Mouse (Mus musculus): ENCODE data around the gene Rnf215. TPM values are rescaled to one million over a fixed set of nuclear protein-coding genes. Genes with fewer than 3 reads are reported as not detected.
A peak's percentile ranks its signal among the peaks of the same experiment; 100 is the strongest.
"Not testable (repeated sequence)": the region's sequence is repeated elsewhere in the genome, so short reads cannot be mapped to it uniquely, and the experiment has no call there.

The Rnf215 gene
- total RNA-seq, 2 experiments from 2014 or later, result 33.8 to 35.6 TPM

GRCm38 (mm10) chr11:4116458-4117141 lies 18.4 kb upstream of the Rnf215 start:
- Histone ChIP-seq H3K27ac (peak overlapping the region; percentile 99), H3K4me3 (peak overlapping the region; percentile 93)
- peak; percentile 47 to 55 for DNase-seq (ENCODE audit: low spot score in 2 of 2)

GRCm38 (mm10) chr11:4117372-4118071 lies 17.5 kb upstream of the Rnf215 start:
- H3K27ac ChIP-seq, result peak overlapping the region; percentile 99
- H3K4me3 ChIP-seq, result peak overlapping the region; percentile 93
- peak; percentile 55 for TF ChIP-seq CTCF (conservative IDR thresholded peaks at IDR 0.05)
- DNase-seq (ENCODE audit: low spot score in 2 of 2), result no peak

More at GRCm38 (mm10) chr11:4116458-4117141, 18.4 kb upstream of the Rnf215 start:
- TF ChIP-seq CTCF (conservative IDR thresholded peaks at IDR 0.05), result no peak

DNA sequence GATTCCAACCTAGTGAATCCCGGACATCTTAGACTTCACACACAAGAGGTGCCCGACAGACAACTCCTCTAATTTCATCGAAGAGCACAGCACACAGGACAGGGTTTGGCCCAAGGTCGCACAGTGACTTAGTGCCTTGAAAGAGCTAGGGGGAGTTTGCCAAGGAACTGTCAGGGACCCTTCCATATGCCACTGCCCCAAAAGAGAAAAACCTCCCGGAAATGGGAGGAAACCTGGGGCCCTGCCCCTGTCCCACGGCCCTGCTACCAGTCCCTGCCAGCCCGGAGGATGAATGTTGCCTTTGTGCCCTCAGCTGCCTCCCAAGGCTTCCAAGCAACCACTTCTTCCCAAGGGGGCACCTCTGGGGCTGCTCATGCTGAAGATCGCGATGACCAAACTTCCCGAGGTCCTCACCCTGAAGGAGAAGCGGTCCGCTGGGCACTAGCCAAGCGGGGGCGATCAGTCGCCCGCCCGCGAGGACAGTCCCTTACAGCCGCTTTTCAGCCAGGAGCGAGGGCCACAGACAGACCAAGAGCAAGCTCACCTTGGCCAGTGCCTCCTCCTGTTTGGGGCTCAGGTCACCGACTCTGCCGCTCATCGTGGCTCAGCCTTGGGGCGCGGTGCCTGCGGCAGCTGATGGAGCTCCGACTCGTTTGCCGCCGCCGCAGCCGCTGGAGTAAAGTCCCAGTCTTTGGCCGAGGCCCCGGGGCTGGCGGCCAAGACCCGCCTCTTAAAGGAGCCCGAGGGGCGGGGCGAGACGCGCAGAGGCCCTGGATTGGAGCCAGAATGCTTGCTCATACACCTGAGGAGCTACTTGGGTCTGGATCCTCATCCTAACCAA lies 16.7 kb upstream of the Rnf215 start:
- Histone ChIP-seq H3K27ac (peak overlapping the region; percentile 99), H3K4me3 (peak overlapping the region; percentile 93)
- DNase-seq (ENCODE audit: low spot score in 2 of 2), result peak; percentile 71 to 75
- no peak for TF ChIP-seq CTCF (conservative IDR thresholded peaks at IDR 0.05)

DNA sequence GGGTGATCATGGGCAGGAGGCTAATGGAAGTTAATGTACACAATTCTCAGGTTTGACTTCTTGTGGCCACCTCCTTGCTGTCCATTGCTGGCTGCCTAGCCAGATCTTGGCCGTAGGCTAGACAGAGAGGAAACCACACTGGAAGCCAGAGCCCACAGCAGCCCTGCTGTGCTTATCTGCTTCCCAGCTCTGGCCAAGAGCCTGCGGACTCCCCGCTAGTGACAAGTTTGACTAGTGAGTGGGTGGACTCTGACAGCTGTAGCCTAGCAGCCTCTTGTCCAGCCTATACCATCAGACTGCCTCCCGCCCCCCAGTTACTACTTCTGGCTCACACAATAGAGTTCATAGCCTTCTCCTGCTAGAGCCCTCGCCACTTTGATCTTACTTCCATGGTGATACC lies 15.4 kb upstream of the Rnf215 start:
- no peak for TF ChIP-seq CTCF (conservative IDR thresholded peaks at IDR 0.05)
- Histone ChIP-seq H3K27ac (no peak overlapping the region), H3K4me3 (no peak overlapping the region)
- no peak for DNase-seq (ENCODE audit: low spot score in 2 of 2)

DNA sequence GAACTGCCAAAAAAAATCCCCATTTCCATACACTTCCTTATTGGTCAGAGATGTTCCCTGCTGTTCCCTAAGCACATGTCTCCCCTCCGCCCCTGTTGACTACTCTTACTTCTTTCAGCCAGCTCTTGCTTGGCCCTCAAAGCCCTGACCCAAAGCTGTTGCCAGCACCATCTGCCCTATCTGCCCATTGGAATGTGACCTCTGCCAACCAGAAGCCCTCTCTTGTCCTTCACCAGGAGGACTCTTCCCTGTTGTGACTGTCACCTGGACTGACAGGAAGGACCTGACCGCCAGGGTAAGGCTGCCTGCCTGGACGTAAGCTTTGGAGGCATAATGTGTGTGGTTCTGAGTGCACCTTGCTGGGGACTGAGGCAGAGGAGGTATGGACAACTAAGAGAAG lies 13.3 kb upstream of the Rnf215 start:
- no peak overlapping the region for H3K4me3 ChIP-seq
- DNase-seq (ENCODE audit: low spot score in 2 of 2), result no peak
- TF ChIP-seq CTCF (conservative IDR thresholded peaks at IDR 0.05), result no peak
- no peak overlapping the region for H3K27ac ChIP-seq

GRCm38 (mm10) chr11:4122226-4122625 lies 12.8 kb upstream of the Rnf215 start:
- no peak for TF ChIP-seq CTCF (conservative IDR thresholded peaks at IDR 0.05)
- no peak overlapping the region for H3K27ac ChIP-seq
- DNase-seq (ENCODE audit: low spot score in 2 of 2), result no peak
- H3K4me3 ChIP-seq, result no peak overlapping the region

GRCm38 (mm10) chr11:4122742-4123579 lies 12.0 kb upstream of the Rnf215 start, which contains the start of gene Sec14l2:
Sec14l2 (minus strand) TSS chr11:4123415.
- no peak within 1 kb of the TSS for H3K27ac ChIP-seq

GRCm38 (mm10) chr11:4123922-4124321 lies 11.1 kb upstream of the Rnf215 start:
- no peak overlapping the region for H3K4me3 ChIP-seq
- TF ChIP-seq CTCF (conservative IDR thresholded peaks at IDR 0.05), result peak; percentile 91
- DNase-seq (ENCODE audit: low spot score in 2 of 2), result peak in 1 of 2 experiments; percentile 73
- no peak overlapping the region for H3K27ac ChIP-seq

More at GRCm38 (mm10) chr11:4122742-4123579, 12.0 kb upstream of the Rnf215 start, which contains the start of gene Sec14l2:
- no peak within 1 kb of the TSS for H3K4me3 ChIP-seq
- DNase-seq (ENCODE audit: low spot score in 2 of 2), result no peak
- TF ChIP-seq CTCF (conservative IDR thresholded peaks at IDR 0.05), result no peak

GRCm38 (mm10) chr11:4127059-4127458 lies 7.9 kb upstream of the Rnf215 start:
- TF ChIP-seq CTCF (conservative IDR thresholded peaks at IDR 0.05), result peak; percentile 57
- Histone ChIP-seq H3K27ac (no peak overlapping the region), H3K4me3 (no peak overlapping the region)
- no peak for DNase-seq (ENCODE audit: low spot score in 2 of 2)

GRCm38 (mm10) chr11:4128461-4128860 lies 6.5 kb upstream of the Rnf215 start:
- H3K27ac ChIP-seq; H3K4me3 ChIP-seq; DNase-seq (ENCODE audit: low spot score in 2 of 2): not testable (repeated sequence)

- Histone ChIP-seq H3K4me3 (no peak overlapping the region), H3K27ac (no peak overlapping the region)
- DNase-seq (ENCODE audit: low spot score in 2 of 2), result no peak
- TF ChIP-seq CTCF (conservative IDR thresholded peaks at IDR 0.05), result peak; percentile 77
These were observed 1.6 kb upstream of the Rnf215 start for GRCm38 (mm10) chr11:4133450-4133849.

- Histone ChIP-seq H3K4me3 (peak overlapping the region; percentile 98), H3K27ac (peak overlapping the region; percentile 98)
- no peak for TF ChIP-seq CTCF (conservative IDR thresholded peaks at IDR 0.05)
- no peak for DNase-seq (ENCODE audit: low spot score in 2 of 2)
These were observed 602 bp upstream of the Rnf215 start for GRCm38 (mm10) chr11:4134400-4134799.
